Mouse (Mus musculus): ENCODE measurements around the gene Ccdc59. TPM values are rescaled to one million over a fixed set of nuclear protein-coding genes. Genes with fewer than 3 reads are reported as not detected.

Gene Ccdc59
- 39.3 and 43.5 TPM in 2 replicates for polyA plus RNA-seq (2014; fragmentation: Nextera tagmentation; extraction: Ambion mirVana)

DNA sequence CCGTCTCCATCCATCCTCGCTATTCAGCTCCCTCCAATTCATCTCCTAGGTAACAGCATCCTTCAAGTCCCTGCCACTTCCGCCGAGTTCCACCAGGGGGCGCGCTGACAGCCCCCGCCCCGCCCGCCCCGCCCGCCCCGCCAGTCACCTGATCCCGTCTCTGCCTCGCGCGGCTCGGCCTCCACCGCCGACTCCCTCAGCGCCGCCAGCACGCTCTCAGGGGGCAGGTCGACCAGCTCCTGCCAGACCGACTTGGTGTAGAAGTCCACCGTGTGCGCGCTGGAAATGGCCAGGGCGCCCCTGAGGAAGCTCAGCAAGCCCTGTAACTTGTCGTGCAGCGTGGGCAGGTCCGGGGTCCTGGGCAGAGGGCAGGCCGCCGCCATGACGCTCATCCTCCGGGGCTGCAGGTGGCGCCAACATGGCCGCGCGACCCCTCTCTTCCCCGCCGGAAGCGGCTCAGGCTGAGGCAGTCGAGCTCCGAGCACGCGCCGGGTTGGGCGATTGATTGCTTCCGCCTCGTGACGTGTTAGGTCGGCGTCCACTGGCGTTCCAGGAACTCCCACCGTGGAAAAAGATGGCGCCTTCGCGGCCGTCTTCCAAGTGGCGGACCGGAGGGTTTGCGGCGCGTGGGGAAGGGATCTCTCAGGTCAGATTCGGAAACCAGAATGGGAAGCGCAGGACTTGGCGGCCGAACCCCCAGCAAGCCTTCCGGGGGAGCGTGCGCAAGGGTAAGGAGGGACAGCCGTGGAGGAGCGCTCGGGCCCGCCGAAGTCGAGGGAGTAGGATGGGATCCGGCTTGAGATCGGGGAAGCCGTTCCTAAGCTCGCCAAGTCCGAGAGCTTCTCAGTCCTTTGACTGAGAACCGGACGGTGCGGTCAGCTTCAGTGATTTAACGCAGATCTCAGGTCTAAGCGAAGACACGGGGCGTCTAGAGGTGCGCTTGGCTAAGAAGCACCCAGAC lies at the start of gene Ccdc59, which contains the start of gene Mettl25:
Gene Ccdc59, plus strand, starts transcription at position 140 of the 961 bp plus-strand sequence.
Gene Mettl25, minus strand, starts transcription at position 453 of the 961 bp plus-strand sequence.
- Histone ChIP-seq H3K9me3 (replicated peaks; ENCODE audit: control insufficient read depth, low read length) (no peaks in the 10 kb centered on the region), H3K36me3 (ENCODE audit: control insufficient read depth, insufficient read depth, low read length) (peaks cover 12% of the 10 kb centered on the region), H3K27me3 (ENCODE audit: control insufficient read depth, insufficient read depth, low read length) (no peaks in the 10 kb centered on the region), H3K4me3 (ENCODE audit: low read depth, low read length) (peak within 1 kb of the TSS; percentile 79), H3K4me1 (ENCODE audit: control insufficient read depth, insufficient read depth, low read length) (no peaks in the 10 kb centered on the region), H3K27ac (ENCODE audit: low read depth, low read length) (peak within 1 kb of the TSS; percentile 72), H3K4me2 (peak within 1 kb of the TSS; percentile 84), H3K9ac (ENCODE audit: low read depth, low read length) (peak within 1 kb of the TSS; percentile 91)
- peak; percentile 98 for ATAC-seq (replicated peaks; ENCODE audit: insufficient number of reproducible peaks, low FRiP score, low TSS enrichment)
- WGBS (ENCODE audit: insufficient replicate concordance): under 1% methylated on average over 90 of the region's 90 CpGs

- no peaks in the 10 kb centered on the region for H3K27me3 ChIP-seq (ENCODE audit: control insufficient read depth, insufficient read depth, low read length)
- no peak overlapping the region for H3K9ac ChIP-seq (ENCODE audit: low read depth, low read length)
- 0 out of 2 replicates have a peak overlapping the region, but pooled peaks have one; percentile 15 for H3K27ac ChIP-seq (ENCODE audit: low read depth, low read length)
- H3K9me3 ChIP-seq (replicated peaks; ENCODE audit: control insufficient read depth, low read length): no peaks in the 10 kb centered on the region
- H3K4me1 ChIP-seq (ENCODE audit: control insufficient read depth, insufficient read depth, low read length): no peaks in the 10 kb centered on the region
- ATAC-seq (replicated peaks; ENCODE audit: insufficient number of reproducible peaks, low FRiP score, low TSS enrichment): no peak; the same call in 1 of the 2 replicates
- WGBS (ENCODE audit: insufficient replicate concordance): 69% methylated on average over 15 of the region's 15 CpGs
- H3K4me2 ChIP-seq: no peak overlapping the region
- peaks cover 4% of the 10 kb centered on the region; the same call in 1 of the 2 replicates for H3K36me3 ChIP-seq (ENCODE audit: control insufficient read depth, insufficient read depth, low read length)
- H3K4me3 ChIP-seq (ENCODE audit: low read depth, low read length): no peak overlapping the region
Observed at GRCm38 (mm10) chr10:105793776-105794552, 46.9 kb upstream of the Ccdc59 start.

DNA sequence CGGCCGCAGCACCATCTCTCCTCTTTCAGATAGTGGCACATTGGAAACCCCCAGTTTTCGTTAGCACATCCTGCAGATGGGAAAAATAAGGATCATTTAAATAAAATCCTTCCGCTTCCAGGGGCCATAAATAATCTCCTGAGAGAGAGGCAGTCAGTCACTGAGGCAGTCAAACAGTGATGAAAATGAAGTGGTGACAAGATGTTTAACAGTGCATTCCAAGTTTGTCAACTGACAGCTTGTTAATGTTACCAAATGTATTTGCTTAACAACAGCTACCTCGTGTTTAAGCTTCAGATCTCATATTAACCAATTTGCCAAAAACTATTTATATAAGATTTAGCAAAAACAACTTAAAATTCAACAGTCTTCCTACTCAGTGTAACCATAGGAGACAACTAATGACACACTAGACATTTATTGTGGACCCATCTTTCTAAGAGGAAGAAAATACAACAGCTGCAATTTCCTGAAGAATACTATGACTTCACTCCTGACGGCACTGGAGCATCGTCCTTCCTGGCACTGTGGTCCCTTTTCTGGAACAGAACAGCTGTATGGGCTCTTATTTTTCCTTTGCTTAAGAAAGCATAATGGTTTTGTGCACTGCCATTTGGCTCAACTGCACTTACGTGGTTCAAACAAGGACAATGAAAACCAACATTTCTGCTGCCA lies 43.5 kb upstream of the Ccdc59 start:
- 68% methylated on average over 8 of the region's 8 CpGs for WGBS (ENCODE audit: insufficient replicate concordance)
- no peaks in the 10 kb centered on the region for H3K27me3 ChIP-seq (ENCODE audit: control insufficient read depth, insufficient read depth, low read length)
- H3K4me2 ChIP-seq: no peak overlapping the region
- H3K27ac ChIP-seq (ENCODE audit: low read depth, low read length): no peak overlapping the region
- H3K9ac ChIP-seq (ENCODE audit: low read depth, low read length): no peak overlapping the region
- no peaks in the 10 kb centered on the region for H3K4me1 ChIP-seq (ENCODE audit: control insufficient read depth, insufficient read depth, low read length)
- ATAC-seq (replicated peaks; ENCODE audit: insufficient number of reproducible peaks, low FRiP score, low TSS enrichment): no peak
- peaks cover 4% of the 10 kb centered on the region; the same call in 1 of the 2 replicates for H3K36me3 ChIP-seq (ENCODE audit: control insufficient read depth, insufficient read depth, low read length)
- no peak overlapping the region for H3K4me3 ChIP-seq (ENCODE audit: low read depth, low read length)
- no peaks in the 10 kb centered on the region for H3K9me3 ChIP-seq (replicated peaks; ENCODE audit: control insufficient read depth, low read length)

DNA sequence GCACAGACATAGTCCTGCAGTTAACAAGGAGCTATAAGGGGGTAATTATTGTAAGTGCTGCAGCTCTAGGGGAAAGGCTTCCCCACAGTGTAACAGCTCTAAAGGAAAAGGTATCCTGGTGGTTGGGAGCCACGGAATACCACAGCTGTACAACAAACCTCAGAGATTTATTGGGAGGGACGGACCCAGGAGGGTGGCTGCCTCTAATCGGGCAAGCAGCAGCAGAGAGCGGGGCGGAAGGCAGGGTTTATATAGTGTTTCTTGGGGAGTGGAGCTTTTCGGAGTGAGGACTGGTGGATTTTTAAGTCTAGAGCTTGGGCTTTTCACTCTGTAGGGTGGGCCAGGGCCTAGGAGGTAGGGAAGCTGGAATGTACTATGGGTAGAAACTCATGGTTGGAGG lies 39.7 kb upstream of the Ccdc59 start:
- Histone ChIP-seq H3K36me3 (ENCODE audit: control insufficient read depth, insufficient read depth, low read length) (no peaks in the 10 kb centered on the region), H3K4me1 (ENCODE audit: control insufficient read depth, insufficient read depth, low read length) (no peaks in the 10 kb centered on the region), H3K27ac (ENCODE audit: low read depth, low read length) (no peak overlapping the region), H3K27me3 (ENCODE audit: control insufficient read depth, insufficient read depth, low read length) (no peaks in the 10 kb centered on the region), H3K4me3 (ENCODE audit: low read depth, low read length) (no peak overlapping the region), H3K9me3 (replicated peaks; ENCODE audit: control insufficient read depth, low read length) (no peaks in the 10 kb centered on the region), H3K4me2 (no peak overlapping the region), H3K9ac (ENCODE audit: low read depth, low read length) (no peak overlapping the region)
- no peak for ATAC-seq (replicated peaks; ENCODE audit: insufficient number of reproducible peaks, low FRiP score, low TSS enrichment)
- 77% methylated on average over 6 of the region's 6 CpGs for WGBS (ENCODE audit: insufficient replicate concordance)

DNA sequence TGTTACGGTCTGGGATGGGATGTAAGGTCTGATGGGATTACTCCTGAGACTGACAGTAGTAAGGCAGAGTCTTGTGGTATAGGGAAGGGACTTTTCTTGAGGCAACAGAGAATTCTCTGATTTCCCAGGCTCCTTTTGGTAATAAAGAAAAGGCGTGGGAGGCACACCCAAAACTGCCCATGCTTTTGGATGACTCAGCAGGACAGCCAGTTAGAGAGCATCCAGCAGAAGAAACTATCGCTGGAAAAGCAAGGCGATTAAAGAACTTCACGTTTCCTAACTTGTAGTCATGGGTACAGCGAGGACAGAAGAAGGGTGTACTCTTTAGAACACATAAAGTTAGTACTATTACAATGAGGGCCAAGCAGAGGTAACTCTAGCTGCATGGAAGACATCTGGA lies 38.7 kb upstream of the Ccdc59 start:
- Histone ChIP-seq H3K9me3 (replicated peaks; ENCODE audit: control insufficient read depth, low read length) (no peaks in the 10 kb centered on the region), H3K27me3 (ENCODE audit: control insufficient read depth, insufficient read depth, low read length) (no peaks in the 10 kb centered on the region), H3K36me3 (ENCODE audit: control insufficient read depth, insufficient read depth, low read length) (no peaks in the 10 kb centered on the region), H3K4me1 (ENCODE audit: control insufficient read depth, insufficient read depth, low read length) (no peaks in the 10 kb centered on the region), H3K4me3 (ENCODE audit: low read depth, low read length) (no peak overlapping the region), H3K4me2 (no peak overlapping the region), H3K9ac (ENCODE audit: low read depth, low read length) (no peak overlapping the region), H3K27ac (ENCODE audit: low read depth, low read length) (no peak overlapping the region)
- WGBS (ENCODE audit: insufficient replicate concordance): 88% methylated on average over 6 of the region's 6 CpGs
- no peak for ATAC-seq (replicated peaks; ENCODE audit: insufficient number of reproducible peaks, low FRiP score, low TSS enrichment)

DNA sequence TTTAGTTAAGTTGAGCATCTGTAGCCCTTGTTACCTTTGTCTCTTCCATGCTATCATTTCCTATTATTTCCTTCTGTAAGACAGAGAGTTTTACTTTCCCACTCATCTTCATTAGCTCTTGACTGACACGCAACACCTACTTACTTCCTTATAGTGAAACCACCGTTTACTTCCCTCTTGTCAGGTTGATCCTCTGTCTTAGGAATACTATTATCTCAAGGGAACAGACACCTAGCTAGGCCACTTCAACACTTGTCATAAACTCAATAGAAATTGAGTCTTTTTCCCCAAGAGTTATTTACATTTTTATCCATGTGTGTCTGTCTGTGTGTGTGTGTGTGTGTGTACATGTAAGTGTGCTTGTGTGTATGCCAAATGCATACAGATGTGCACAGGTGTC lies 37.4 kb upstream of the Ccdc59 start:
- H3K9me3 ChIP-seq (replicated peaks; ENCODE audit: control insufficient read depth, low read length): no peaks in the 10 kb centered on the region
- H3K9ac ChIP-seq (ENCODE audit: low read depth, low read length): no peak overlapping the region
- H3K4me1 ChIP-seq (ENCODE audit: control insufficient read depth, insufficient read depth, low read length): no peaks in the 10 kb centered on the region
- no peaks in the 10 kb centered on the region for H3K36me3 ChIP-seq (ENCODE audit: control insufficient read depth, insufficient read depth, low read length)
- no peak for ATAC-seq (replicated peaks; ENCODE audit: insufficient number of reproducible peaks, low FRiP score, low TSS enrichment)
- no peak overlapping the region for H3K4me3 ChIP-seq (ENCODE audit: low read depth, low read length)
- H3K4me2 ChIP-seq: no peak overlapping the region
- 86% methylated on average over 2 of the region's 2 CpGs for WGBS (ENCODE audit: insufficient replicate concordance)
- H3K27me3 ChIP-seq (ENCODE audit: control insufficient read depth, insufficient read depth, low read length): no peaks in the 10 kb centered on the region
- no peak overlapping the region for H3K27ac ChIP-seq (ENCODE audit: low read depth, low read length)

- Histone ChIP-seq H3K4me2 (no peak overlapping the region), H3K27ac (ENCODE audit: low read depth, low read length) (no peak overlapping the region), H3K36me3 (ENCODE audit: control insufficient read depth, insufficient read depth, low read length) (no peaks in the 10 kb centered on the region), H3K4me1 (ENCODE audit: control insufficient read depth, insufficient read depth, low read length) (no peaks in the 10 kb centered on the region), H3K4me3 (ENCODE audit: low read depth, low read length) (no peak overlapping the region), H3K9me3 (replicated peaks; ENCODE audit: control insufficient read depth, low read length) (no peaks in the 10 kb centered on the region), H3K9ac (ENCODE audit: low read depth, low read length) (no peak overlapping the region), H3K27me3 (ENCODE audit: control insufficient read depth, insufficient read depth, low read length) (no peaks in the 10 kb centered on the region)
- ATAC-seq (replicated peaks; ENCODE audit: insufficient number of reproducible peaks, low FRiP score, low TSS enrichment): no peak
- 85% methylated on average over 7 of the region's 7 CpGs for WGBS (ENCODE audit: insufficient replicate concordance)
Observed at GRCm38 (mm10) chr10:105806259-105807010, 34.4 kb upstream of the Ccdc59 start.
